9 mouse cellular contexts compared by ENCODE assay signal in genomic region chr11:100617480-100617879, GRCm38 (mm10). TPM values are rescaled to one million over a fixed set of nuclear protein-coding genes. Genes with fewer than 3 reads are reported as not detected.
DNase-seq lines count a peak whose midpoint lies in the region; ATAC-seq and TF ChIP-seq lines count a peak whose summit lies in the region.
"Had no signal": no experiment of that assay in that cellular context is flagged by ENCODE, and none has a peak within 500 bp of the region (broad histone marks: within the 10 kb centered on the region; RNA-seq: fewer than 3 reads in every experiment).

No protein-coding gene starts in this region.

- no peak for TF ChIP-seq POLR2A in cerebellum, adult 2 months (IDR thresholded peaks at IDR 0.05; ENCODE audit: borderline replicate concordance, insufficient read depth, low read length)
- no peak for TF ChIP-seq POLR2A in lung, adult 2 months (IDR thresholded peaks at IDR 0.05; ENCODE audit: borderline replicate concordance, extremely low read depth, low read depth, low read length)

- 78% methylated on average over 4 of the region's 4 CpGs for WGBS in cerebellum, adult 2 months
- WGBS in lung, embryonic 16.5 days, result 91% methylated on average over 4 of the region's 4 CpGs
- 73% methylated on average over 4 of the region's 4 CpGs for WGBS in lung, adult 2 months
- 71% methylated on average over 4 of the region's 4 CpGs for WGBS in intestine, embryonic 16.5 days
- WGBS in stomach, embryonic 14.5 days, result 69% methylated on average over 4 of the region's 4 CpGs

- 0 out of 2 replicates have a peak overlapping the region, but pooled peaks have one; percentile 19 for H3K9ac ChIP-seq in lung, embryonic 16.5 days (ENCODE audit: low read length)
- no peak overlapping the region for H3K9ac ChIP-seq in intestine, embryonic 16.5 days (ENCODE audit: low read depth, low read length)
- H3K9ac ChIP-seq in stomach, embryonic 14.5 days (replicated peaks; ENCODE audit: low read depth, low read length), result no peak overlapping the region

- peaks cover 6% of the 10 kb centered on the region; the same call in 1 of the 2 replicates for H3K4me1 ChIP-seq in cerebellum, adult 2 months (ENCODE audit: control insufficient read depth, insufficient read depth, low read length)
- peaks cover 15% of the 10 kb centered on the region for H3K4me1 ChIP-seq in lung, embryonic 16.5 days (replicated peaks; ENCODE audit: control insufficient read depth, insufficient read depth, low read length)
- peaks cover 4% of the 10 kb centered on the region for H3K4me1 ChIP-seq in lung, adult 2 months (ENCODE audit: control insufficient read depth, insufficient read depth, low read length)
- H3K4me1 ChIP-seq in intestine, embryonic 16.5 days (ENCODE audit: control insufficient read depth, insufficient read depth, low read length), result peaks cover 16% of the 10 kb centered on the region
- H3K4me1 ChIP-seq in stomach, embryonic 14.5 days (ENCODE audit: control insufficient read depth, insufficient read depth, low read length), result peaks cover 8% of the 10 kb centered on the region

- H3K27me3 ChIP-seq in cerebellum, adult 2 months (ENCODE audit: control insufficient read depth, insufficient read depth, low read length), result no peaks in the 10 kb centered on the region
- no peaks in the 10 kb centered on the region for H3K27me3 ChIP-seq in lung, embryonic 16.5 days (ENCODE audit: control insufficient read depth, insufficient read depth, low read depth, low read length)
- no peaks in the 10 kb centered on the region for H3K27me3 ChIP-seq in intestine, embryonic 16.5 days (replicated peaks; ENCODE audit: control insufficient read depth, insufficient read depth, low read length)
- no peaks in the 10 kb centered on the region for H3K27me3 ChIP-seq in stomach, embryonic 14.5 days (ENCODE audit: control insufficient read depth, insufficient read depth, low read length)

- ATAC-seq in lung, embryonic 16.5 days (ENCODE audit: low read depth), result no peak
- ATAC-seq in intestine, embryonic 16.5 days, result no peak
- no peak for ATAC-seq in stomach, embryonic 14.5 days (ENCODE audit: insufficient number of reproducible peaks, insufficient read depth, low FRiP score, low read depth)
- no peak for ATAC-seq in frontal cortex, adult (ENCODE audit: low TSS enrichment)

- no peak for DNase-seq in cerebellum, adult 2 months
- no peak for DNase-seq in cerebellum, postnatal 10 days
- no peak for DNase-seq in lung, adult 2 months
- no peak for DNase-seq in layer of hippocampus, postnatal 36 days
- DNase-seq: B cell, adult 2 months had no signal

- no peaks in the 10 kb centered on the region for H3K36me3 ChIP-seq in lung, embryonic 16.5 days (ENCODE audit: control insufficient read depth, insufficient read depth, low read length)
- H3K36me3 ChIP-seq in intestine, embryonic 16.5 days (ENCODE audit: control insufficient read depth, insufficient read depth, low read length), result no peaks in the 10 kb centered on the region
- no peaks in the 10 kb centered on the region; the same call in 1 of the 2 replicates for H3K36me3 ChIP-seq in stomach, embryonic 14.5 days (ENCODE audit: control insufficient read depth, insufficient read depth, low read length)

- no peak overlapping the region for H3K27ac ChIP-seq in cerebellum, adult 2 months (ENCODE audit: insufficient read depth, low read length)
- H3K27ac ChIP-seq in lung, embryonic 16.5 days (ENCODE audit: low read length), result no peak overlapping the region
- H3K27ac ChIP-seq in intestine, embryonic 16.5 days (ENCODE audit: low read length), result no peak overlapping the region
- H3K27ac ChIP-seq in stomach, embryonic 14.5 days (ENCODE audit: low read length), result no peak overlapping the region; the same call in 1 of the 2 replicates

- H3K9me3 ChIP-seq in lung, embryonic 16.5 days (ENCODE audit: control insufficient read depth, low read length), result no peaks in the 10 kb centered on the region
- no peaks in the 10 kb centered on the region for H3K9me3 ChIP-seq in intestine, embryonic 16.5 days (ENCODE audit: control insufficient read depth, low read length)
- H3K9me3 ChIP-seq in stomach, embryonic 14.5 days (ENCODE audit: control insufficient read depth, low read depth, low read length), result no peaks in the 10 kb centered on the region

- H3K4me3 ChIP-seq in cerebellum, adult 2 months (replicated peaks; ENCODE audit: insufficient read depth, low read depth, low read length), result peak overlapping the region; percentile 10
- no peak overlapping the region for H3K4me3 ChIP-seq in lung, embryonic 16.5 days (ENCODE audit: low read length)
- no peak overlapping the region for H3K4me3 ChIP-seq in lung, adult 2 months (replicated peaks; ENCODE audit: extremely low read depth, low read depth, low read length)
- peak overlapping the region; percentile 94; the same call in 1 of the 2 replicates for H3K4me3 ChIP-seq in intestine, embryonic 16.5 days (ENCODE audit: low read length)
- H3K4me3 ChIP-seq in stomach, embryonic 14.5 days (ENCODE audit: low read depth, low read length), result no peak overlapping the region

- H3K4me2 ChIP-seq in lung, embryonic 16.5 days (ENCODE audit: low read depth, low read length), result no peak overlapping the region; the same call in 1 of the 2 replicates
- H3K4me2 ChIP-seq in intestine, embryonic 16.5 days (ENCODE audit: low read depth, low read length), result peak overlapping the region; percentile 68; the same call in 1 of the 2 replicates
- peak overlapping the region; percentile 87 for H3K4me2 ChIP-seq in stomach, embryonic 14.5 days (replicated peaks; ENCODE audit: low read depth, low read length)

- TF ChIP-seq CTCF in cerebellum, adult 2 months (IDR thresholded peaks at IDR 0.05; ENCODE audit: borderline replicate concordance, insufficient read depth, low read depth, low read length), result no peak
- TF ChIP-seq CTCF in lung, adult 2 months (IDR thresholded peaks at IDR 0.05; ENCODE audit: insufficient read depth, low read length), result no peak

RNA-seq across cellular contexts. Expression of gene Nkiras2, which starts 1.6 kb away (rescaled TPM):
- 27.5 and 27.6 TPM in 2 replicates for polyA plus RNA-seq in cerebellum, adult 2 months (2012; rRNA removed)
- 58.3 and 58.6 TPM in 2 replicates for polyA plus RNA-seq in lung, embryonic 16.5 days (2015; fragmentation: Nextera tagmentation; extraction: Ambion mirVana)
- 59.4 and 84.5 TPM in 2 replicates for polyA plus RNA-seq in lung, adult 2 months (2012; rRNA removed)
- 80.8 and 83.6 TPM in 2 replicates for polyA plus RNA-seq in intestine, embryonic 16.5 days (2015; fragmentation: Nextera tagmentation; extraction: Ambion mirVana)
- polyA plus RNA-seq in stomach, embryonic 14.5 days (2014; fragmentation: Nextera tagmentation; extraction: Ambion mirVana), result 62.8 and 63.1 TPM in 2 replicates
- total RNA-seq in layer of hippocampus, postnatal 36 days (2021), result 10 to 100 TPM; 12.5 to 15.1 TPM

RNA-seq across cellular contexts. Expression of gene Dnajc7, which starts 2.5 kb away (rescaled TPM):
- 157 and 177 TPM in 2 replicates for polyA plus RNA-seq in cerebellum, adult 2 months (2012; rRNA removed)
- polyA plus RNA-seq in lung, embryonic 16.5 days (2015; fragmentation: Nextera tagmentation; extraction: Ambion mirVana), result 212 and 230 TPM in 2 replicates
- polyA plus RNA-seq in lung, adult 2 months (2012; rRNA removed), result 29.8 and 56.5 TPM in 2 replicates
- polyA plus RNA-seq in intestine, embryonic 16.5 days (2015; fragmentation: Nextera tagmentation; extraction: Ambion mirVana), result 171 and 184 TPM in 2 replicates
- polyA plus RNA-seq in stomach, embryonic 14.5 days (2014; fragmentation: Nextera tagmentation; extraction: Ambion mirVana), result 84.0 and 95.4 TPM in 2 replicates
- 100 to 1,000 TPM; 249 to 265 TPM for total RNA-seq in layer of hippocampus, postnatal 36 days (2021)

RNA-seq across cellular contexts. Expression of gene Cnp, which starts 42.8 kb away (rescaled TPM):
- 547 and 616 TPM in 2 replicates for polyA plus RNA-seq in cerebellum, adult 2 months (2012; rRNA removed)
- 35.2 and 35.5 TPM in 2 replicates for polyA plus RNA-seq in lung, embryonic 16.5 days (2015; fragmentation: Nextera tagmentation; extraction: Ambion mirVana)
- polyA plus RNA-seq in lung, adult 2 months (2012; rRNA removed), result 27.5 and 29.9 TPM in 2 replicates
- 27.7 and 28.4 TPM in 2 replicates for polyA plus RNA-seq in intestine, embryonic 16.5 days (2015; fragmentation: Nextera tagmentation; extraction: Ambion mirVana)
- 35.9 TPM in 2 replicates for polyA plus RNA-seq in stomach, embryonic 14.5 days (2014; fragmentation: Nextera tagmentation; extraction: Ambion mirVana)
- total RNA-seq in layer of hippocampus, postnatal 36 days (2021), result 100 to 1,000 TPM; 246 to 256 TPM

Comparison
In these comparisons a context has a peak if more than half of its experiments do, and no peak if none do; other contexts are left out.
1. H3K4me3 ChIP-seq: peak in cerebellum, adult 2 months (single experiment) and intestine, embryonic 16.5 days (single experiment); none in lung, embryonic 16.5 days (single experiment), lung, adult 2 months (single experiment) and stomach, embryonic 14.5 days (single experiment).
2. RNA of gene Cnp, which starts 42.8 kb away (polyA plus RNA-seq): 547 to 616 TPM in cerebellum, adult 2 months; 35.9 TPM in stomach, embryonic 14.5 days, 35.2 to 35.5 TPM in lung, embryonic 16.5 days, 27.5 to 29.9 TPM in lung, adult 2 months and 27.7 to 28.4 TPM in intestine, embryonic 16.5 days; every median in the first group is over 10 times any median in the second.